Mouse (Mus musculus): ENCODE measurements at regions not wholly inside any gene's neighbourhood (a gene's known extent, or its start where the extent isn't known, plus 50 kb on each side); places are given as distances from the start of the nearest gene placed in this dataset.

DNA sequence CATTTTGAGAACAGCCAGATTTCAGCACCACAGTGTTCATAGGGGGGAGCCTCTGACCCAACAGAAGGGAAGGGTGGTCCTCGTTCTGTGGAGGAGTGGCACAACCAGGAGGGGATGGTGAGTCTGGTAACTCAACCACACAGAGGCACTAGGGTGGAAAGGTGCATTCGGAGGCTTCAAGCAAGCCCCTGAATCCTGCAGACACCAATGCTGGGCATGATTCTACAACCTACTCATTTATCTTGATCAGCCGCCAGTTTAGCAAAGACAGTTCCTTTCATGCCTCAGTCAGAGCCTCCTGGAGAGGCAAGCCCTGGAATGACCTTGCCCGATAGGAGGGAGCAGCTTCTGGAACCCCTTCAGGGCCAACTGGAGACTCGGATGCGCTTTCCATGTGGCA is 223.1 kb upstream of the Shh start:
- no peak overlapping the region for H3K4me3 ChIP-seq
- no peak overlapping the region for H3K27ac ChIP-seq
- TF ChIP-seq CTCF (IDR thresholded peaks at IDR 0.05) = no peak
- intact Hi-C loops (cut with DNase I) = no loop called here
- no peak for DNase-seq

DNA sequence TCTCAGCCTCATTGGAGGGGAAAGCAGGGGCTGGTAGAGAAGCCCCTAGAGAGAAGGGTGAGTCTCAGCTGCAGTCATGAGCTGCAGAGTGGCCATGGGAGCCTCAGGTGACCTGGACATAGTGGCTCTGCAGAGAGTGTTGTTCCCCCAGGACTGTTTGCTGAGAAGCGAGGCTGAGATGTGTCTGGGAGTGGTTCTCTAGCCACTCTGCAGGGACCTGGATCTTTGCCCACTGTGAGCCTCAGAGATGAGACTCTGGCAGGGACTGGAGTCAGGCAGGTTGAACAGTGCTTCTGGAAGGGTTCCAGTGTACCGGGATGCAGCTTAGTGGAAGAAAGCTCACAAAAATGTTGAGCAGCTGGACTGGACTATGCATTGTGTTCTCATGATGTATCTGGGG is 222.6 kb upstream of the Shh start:
- no peak overlapping the region for H3K4me3 ChIP-seq
- H3K27ac ChIP-seq = no peak overlapping the region

DNA sequence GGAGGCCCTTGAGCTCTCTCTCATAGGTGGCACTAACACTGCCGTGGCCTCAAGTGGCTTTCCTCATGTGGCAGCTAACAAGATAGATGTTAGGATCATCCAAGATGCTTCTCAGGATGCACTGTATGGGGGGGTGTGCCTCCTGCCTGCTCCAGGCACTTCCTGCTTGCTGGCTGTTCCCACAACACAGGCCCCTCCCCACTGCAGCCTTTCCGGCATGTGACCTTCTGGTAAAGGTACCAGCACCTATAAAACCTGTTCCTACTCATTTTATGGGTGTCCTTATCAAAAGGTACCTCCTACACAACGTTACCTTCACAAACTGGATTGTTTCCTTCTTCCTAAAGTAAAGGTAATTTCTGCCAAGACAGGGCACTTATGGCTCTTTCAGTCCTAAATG is 222.1 kb upstream of the Shh start:
- no peak for DNase-seq
- H3K27ac ChIP-seq = no peak overlapping the region
- TF ChIP-seq CTCF (IDR thresholded peaks at IDR 0.05) = no peak
- H3K4me3 ChIP-seq = no peak overlapping the region
- intact Hi-C loops (cut with DNase I) = no loop called here

More for the DNA sequence above, 222.6 kb upstream of the Shh start:
- intact Hi-C loops (cut with DNase I) = no loop called here
- no peak for TF ChIP-seq CTCF (IDR thresholded peaks at IDR 0.05)
- DNase-seq = no peak

DNA sequence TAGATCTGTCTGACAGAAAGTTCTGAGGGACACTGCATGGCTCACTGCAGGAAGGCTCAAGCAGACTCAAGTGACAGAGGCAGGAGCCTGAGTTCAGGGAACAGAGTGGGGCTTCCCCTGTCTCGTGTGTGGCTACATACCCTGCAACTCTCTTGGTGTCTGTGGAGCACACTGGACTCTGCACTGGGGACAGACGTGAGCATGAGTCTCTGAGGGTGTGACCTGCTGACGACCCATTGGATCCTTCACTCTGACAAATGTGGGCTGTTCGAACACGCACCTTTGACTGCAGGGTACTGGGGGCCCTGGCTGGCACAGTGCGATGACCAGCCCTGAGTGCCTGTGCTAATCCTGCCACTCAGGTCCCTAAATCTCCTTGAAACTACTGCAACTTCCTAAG is 215.8 kb upstream of the Shh start:
- intact Hi-C loops (cut with DNase I) = no loop called here
- no peak for DNase-seq
- TF ChIP-seq CTCF (IDR thresholded peaks at IDR 0.05) = no peak

GRCm38 (mm10) chr5:28680311-28680710 is 213.3 kb upstream of the Shh start:
- intact Hi-C loops (cut with DNase I) = no loop called here
- no peak for DNase-seq
- H3K27ac ChIP-seq = no peak overlapping the region
- no peak for TF ChIP-seq CTCF (IDR thresholded peaks at IDR 0.05)
- H3K4me3 ChIP-seq = no peak overlapping the region

More for the DNA sequence above, 215.8 kb upstream of the Shh start:
- Histone ChIP-seq H3K4me3 (no peak overlapping the region), H3K27ac (no peak overlapping the region)

DNA sequence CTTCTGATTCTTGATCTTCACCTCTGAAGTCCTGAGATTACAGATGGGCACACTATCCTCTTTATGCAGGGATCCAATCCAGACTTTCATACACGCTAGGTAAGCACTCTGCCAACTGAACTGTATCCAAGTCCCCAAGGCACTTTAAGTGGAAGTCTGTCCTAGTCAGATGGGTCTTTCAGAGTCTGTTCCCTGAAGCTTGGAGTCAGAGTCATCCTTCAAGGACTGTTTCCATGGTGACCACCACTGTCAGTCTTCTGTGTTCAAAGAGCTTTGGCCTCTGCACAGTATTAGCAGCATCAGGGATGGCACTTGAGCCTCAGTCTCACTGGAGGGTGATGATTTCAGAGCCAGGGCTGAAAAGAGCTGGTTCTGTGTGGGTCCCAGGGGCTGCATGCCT is 212.7 kb upstream of the Shh start:
- no peak for DNase-seq
- no peak overlapping the region for H3K4me3 ChIP-seq
- no peak for TF ChIP-seq CTCF (IDR thresholded peaks at IDR 0.05)
- intact Hi-C loops (cut with DNase I) = no loop called here
- H3K27ac ChIP-seq = no peak overlapping the region

GRCm38 (mm10) chr5:28630186-28630585 is 163.1 kb upstream of the Shh start:
- no peak overlapping the region for H3K4me3 ChIP-seq
- H3K27ac ChIP-seq = no peak overlapping the region
- intact Hi-C loops (cut with DNase I) = no loop called here
- TF ChIP-seq CTCF (IDR thresholded peaks at IDR 0.05) = no peak
- DNase-seq = no peak

DNA sequence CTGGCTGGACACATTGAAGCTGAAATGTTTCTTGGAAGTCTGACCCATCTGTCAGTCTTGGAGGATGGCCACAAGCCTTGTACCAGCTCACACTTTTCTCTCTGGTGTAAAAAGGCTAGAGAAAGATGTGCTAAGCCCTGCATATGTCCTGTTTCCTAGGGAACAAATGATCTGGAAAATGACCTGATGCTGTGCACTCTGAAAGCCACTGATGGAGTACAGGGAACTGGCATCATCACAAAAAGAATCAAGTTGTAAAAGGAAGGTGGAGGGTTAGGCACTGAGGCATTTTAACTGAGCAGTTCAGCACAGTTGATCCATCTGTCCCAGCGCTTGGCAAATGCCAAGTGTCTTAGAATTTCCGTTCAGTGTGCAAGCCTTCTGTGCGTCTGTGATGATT is 144.8 kb upstream of the Shh start:
- TF ChIP-seq CTCF (IDR thresholded peaks at IDR 0.05) = no peak
- H3K27ac ChIP-seq = no peak overlapping the region
- intact Hi-C loops (cut with DNase I) = no loop called here
- DNase-seq = no peak
- no peak overlapping the region for H3K4me3 ChIP-seq

- intact Hi-C loops (cut with DNase I) = no loop called here
- DNase-seq = no peak
- TF ChIP-seq CTCF (IDR thresholded peaks at IDR 0.05) = no peak
Measured at GRCm38 (mm10) chr5:28596537-28597314, 129.7 kb upstream of the Shh start.

DNA sequence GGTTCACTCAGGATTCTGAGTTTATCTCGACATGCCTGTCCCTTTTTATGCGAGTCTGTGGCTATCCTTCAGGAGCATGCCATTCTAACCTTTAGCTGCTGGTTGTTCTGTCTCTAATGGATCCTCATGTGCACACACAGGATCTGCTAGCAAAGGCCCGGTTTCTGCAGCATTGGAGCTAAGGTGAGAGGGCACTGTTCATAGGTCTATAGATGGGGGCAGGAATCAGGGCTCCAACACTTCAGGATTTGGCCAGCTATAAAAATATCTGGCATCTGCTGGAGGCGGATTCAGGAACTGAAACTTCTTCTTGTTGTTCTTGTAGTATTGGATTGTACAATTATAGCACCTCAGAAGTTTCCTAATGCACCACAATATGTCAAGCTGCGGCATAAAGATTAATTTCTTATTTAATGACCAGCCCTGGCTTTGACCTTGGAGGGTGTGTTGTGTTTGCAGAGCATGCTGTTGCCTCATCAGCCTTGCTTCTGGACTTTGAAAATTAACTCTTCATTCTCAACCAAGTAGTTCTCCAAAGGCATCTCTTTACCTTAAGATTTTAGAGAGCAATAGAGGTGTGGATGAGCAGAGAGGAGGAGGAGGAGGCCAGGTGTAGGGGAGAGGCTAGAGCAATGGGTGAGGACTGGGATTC is 104.4 kb upstream of the Shh start:
- DNase-seq = no peak
- H3K27ac ChIP-seq = no peak overlapping the region
- no peak overlapping the region for H3K4me3 ChIP-seq
- intact Hi-C loops (cut with DNase I) = no loop called here
- TF ChIP-seq CTCF (IDR thresholded peaks at IDR 0.05) = no peak

More at GRCm38 (mm10) chr5:28596537-28597314, 129.7 kb upstream of the Shh start:
- Histone ChIP-seq H3K4me3 (no peak overlapping the region), H3K27ac (no peak overlapping the region)

DNA sequence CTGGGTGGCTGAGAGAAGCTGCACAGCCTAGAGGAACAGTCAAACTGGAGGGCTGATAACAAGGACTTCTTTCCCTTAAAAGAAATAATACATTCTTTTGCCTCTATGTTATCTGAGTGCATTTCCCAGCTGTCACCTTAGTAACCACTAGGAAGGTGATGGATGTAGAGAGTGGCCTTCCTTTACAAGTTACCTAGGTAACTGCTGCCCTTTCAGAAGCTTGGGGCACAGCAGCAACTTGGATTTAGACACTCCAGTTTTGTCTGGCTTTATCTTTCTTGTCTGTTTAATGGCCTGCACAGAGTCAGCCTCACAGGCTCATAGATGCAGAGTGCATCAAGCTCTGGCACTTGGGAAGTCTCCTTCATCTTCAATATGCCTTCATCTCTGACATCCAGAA is 101.4 kb upstream of the Shh start:
- TF ChIP-seq CTCF (IDR thresholded peaks at IDR 0.05) = no peak
- intact Hi-C loops (cut with DNase I) = no loop called here
- Histone ChIP-seq H3K27ac (no peak overlapping the region), H3K4me3 (no peak overlapping the region)
- DNase-seq = no peak

GRCm38 (mm10) chr5:28567341-28567905 is 100.4 kb upstream of the Shh start:
- intact Hi-C loops (cut with DNase I) = no loop called here
- no peak for DNase-seq
- TF ChIP-seq CTCF (IDR thresholded peaks at IDR 0.05) = no peak
- Histone ChIP-seq H3K4me3 (no peak overlapping the region), H3K27ac (no peak overlapping the region)

DNA sequence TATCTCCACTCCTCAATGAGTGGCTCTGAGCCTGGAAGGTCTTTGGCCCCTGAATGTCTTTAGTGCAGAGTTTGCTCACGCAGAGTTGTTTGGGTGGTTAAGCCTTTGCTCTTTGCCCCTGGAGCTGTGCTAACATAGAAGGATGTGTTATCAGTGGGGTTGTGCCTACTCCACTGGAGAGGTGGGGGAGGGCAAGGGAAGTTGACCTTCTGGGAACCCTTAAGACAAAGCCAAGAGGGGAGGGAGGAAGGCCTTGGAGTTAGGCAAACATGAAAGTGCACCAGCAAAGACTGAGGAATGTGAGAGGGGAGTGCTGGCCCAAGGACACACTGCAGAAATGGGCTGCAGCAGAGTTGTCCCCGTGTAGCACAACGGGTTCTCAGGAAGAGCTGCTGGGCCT is 96.3 kb upstream of the Shh start:
- TF ChIP-seq CTCF (IDR thresholded peaks at IDR 0.05) = no peak
- no peak for DNase-seq
- H3K4me3 ChIP-seq = no peak overlapping the region
- intact Hi-C loops (cut with DNase I) = no loop called here
- H3K27ac ChIP-seq = no peak overlapping the region

All from gastrocnemius, adult 2 months (tissue).